Mouse (Mus musculus) embryonic fibroblast, embryonic 13.5 days (primary cell): Measurements from ENCODE around the gene Lingo2.

Experiments used
- CTCF ChIP-seq: IDR thresholded peaks from 2 replicates; pipeline ENCODE4 v1.5.1; 2011; ENCODE audit warnings: mild to moderate bottlenecking, control low read depth, low read length, moderate library complexity, borderline replicate concordance; ENCODE audit not compliant: insufficient read depth
- POLR2A ChIP-seq: IDR thresholded peaks from 2 replicates; pipeline ENCODE4 v1.6.1; 2011; ENCODE audit warnings: low read depth, mild to moderate bottlenecking, control low read depth, low read length, moderate library complexity

GRCm38 (mm10) chr4:36038742-36039141 lies 912.8 kb downstream of the Lingo2 start:
- no peak for TF ChIP-seq CTCF
- TF ChIP-seq POLR2A, result no peak
